Mouse (Mus musculus) neural tube, embryonic 12.5 days (tissue): ENCODE results near the gene Tmprss11c. TPM values are rescaled to one million over a fixed set of nuclear protein-coding genes. Genes with fewer than 3 reads are reported as not detected.

Experiments
- ATAC-seq: fragments of 200-750 bp; cut with Nextera tagmentation; 2 replicates; pipeline ENCODE4 v1.8.0; 2017; ENCODE audit warnings: low read depth, mild to moderate bottlenecking, moderate TSS enrichment, moderate library complexity; ENCODE audit not compliant: low FRiP score
- H3K27ac ChIP-seq: fragments of 300-500 bp; sonication (generic); 2 replicates; pipeline ENCODE4 v1.5.1; 2016
- H3K27me3 ChIP-seq: fragments of 300-500 bp; sonication (generic); replicated peaks from 2 replicates; pipeline ENCODE4 v1.6.1; 2016; ENCODE audit warnings: mild to moderate bottlenecking
- H3K36me3 ChIP-seq: fragments of 300-500 bp; sonication (generic); 2 replicates; pipeline ENCODE4 v1.6.1; 2016; ENCODE audit warnings: mild to moderate bottlenecking
- H3K4me1 ChIP-seq: fragments of 300-500 bp; sonication (generic); 2 replicates; pipeline ENCODE4 v1.6.1; 2016
- H3K4me2 ChIP-seq: fragments of 300-500 bp; sonication (generic); replicated peaks from 2 replicates; pipeline ENCODE4 v1.6.1; 2016; ENCODE audit warnings: mild to moderate bottlenecking
- H3K4me3 ChIP-seq: fragments of 300-500 bp; sonication (generic); 2 replicates; pipeline ENCODE4 v1.5.1; 2016
- H3K9ac ChIP-seq: fragments of 300-500 bp; sonication (generic); 2 replicates; pipeline ENCODE4 v1.6.1; 2016; ENCODE audit warnings: mild to moderate bottlenecking
- H3K9me3 ChIP-seq: fragments of 300-500 bp; sonication (generic); 2 replicates; pipeline ENCODE4 v1.6.1; 2016; ENCODE audit warnings: mild to moderate bottlenecking
- WGBS: fragments of 180-500 bp; shearing (Covaris S2); methylation state at CpG from one replicate; pipeline ENCODE4 v1.1.7; 2016; 5-methylcytosine and 5-hydroxymethylcytosine counted together
- polyA plus RNA-seq: library from polyadenylated mRNA; unstranded; fragments of >200 nt; fragmentation: Nextera tagmentation; extraction: Ambion mirVana; gene quantifications from 2 replicates; pipeline ENCODE4 v1.2.1, GENCODE M21; 2016

The Tmprss11c gene
- polyA plus RNA-seq, 1 experiment from 2014 or later: not detected

GRCm38 (mm10) chr5:86187441-86187840 is 101.7 kb downstream of the Tmprss11c start:
- H3K27me3 ChIP-seq: no peaks in the 10 kb centered on the region
- H3K4me3 ChIP-seq: no peak overlapping the region
- ATAC-seq: no peak
- no peaks in the 10 kb centered on the region for H3K9me3 ChIP-seq
- H3K27ac ChIP-seq: no peak overlapping the region
- H3K4me1 ChIP-seq: no peaks in the 10 kb centered on the region
- H3K9ac ChIP-seq: no peak overlapping the region
- no peak overlapping the region for H3K4me2 ChIP-seq
- WGBS: 83% methylated on average over 6 of the region's 6 CpGs
- no peaks in the 10 kb centered on the region for H3K36me3 ChIP-seq

Other genes starting within 250 kb of the Tmprss11c start
- gene Cenpc1, start 223.7 kb downstream of the Tmprss11c start, polyA plus RNA-seq: 41.2 and 43.6 TPM in 2 replicates
- gene Stap1, start 217.6 kb downstream of the Tmprss11c start, polyA plus RNA-seq: 0.08 and 0.13 TPM in 2 replicates
- gene Uba6, start 116.5 kb downstream of the Tmprss11c start, polyA plus RNA-seq: 14.6 and 18.3 TPM in 2 replicates
- gene Gnrhr, start 91.4 kb downstream of the Tmprss11c start, polyA plus RNA-seq: not detected in 2 replicates
- gene Tmprss11d, start 84.1 kb upstream of the Tmprss11c start, polyA plus RNA-seq: 0.11 TPM in 1 of 2 replicates, not detected in the other
- not detected in 2 replicates for gene Tmprss11a, start 179.7 kb upstream of the Tmprss11c start, polyA plus RNA-seq
- gene Tmprss11g, start 229.3 kb upstream of the Tmprss11c start, polyA plus RNA-seq: not detected in 2 replicates